Mouse (Mus musculus) telencephalon, adult 2 months (tissue): ENCODE measurements around the gene Rxfp2.

ENCODE experiments used
- DNase-seq: peaks from one replicate; pipeline ENCODE4 v3.0.0-alpha.2; 2011; ENCODE audit warnings: low read depth, low spot score

Gene Rxfp2

GRCm38 (mm10) chr5:150018656-150019055 is at the start of gene Rxfp2:
Gene Rxfp2 (plus strand): TSS chr5:150018675.
- DNase-seq = no peak

GRCm38 (mm10) chr5:149970261-149970660 is 48.2 kb upstream of the Rxfp2 start:
- DNase-seq = no peak

GRCm38 (mm10) chr5:149977027-149977426 is 41.4 kb upstream of the Rxfp2 start:
- no peak for DNase-seq

GRCm38 (mm10) chr5:149983621-149984020 is 34.9 kb upstream of the Rxfp2 start:
- no peak for DNase-seq

- DNase-seq = no peak
These were observed 23.9 kb upstream of the Rxfp2 start for GRCm38 (mm10) chr5:149994578-149994977.

GRCm38 (mm10) chr5:149996614-149997013 is 21.9 kb upstream of the Rxfp2 start:
- no peak for DNase-seq

- DNase-seq = peak; percentile 58
These were observed 21.0 kb upstream of the Rxfp2 start for GRCm38 (mm10) chr5:149997321-149998034.

GRCm38 (mm10) chr5:149998311-149998710 is 20.2 kb upstream of the Rxfp2 start:
- no peak for DNase-seq

GRCm38 (mm10) chr5:150005355-150005754 is 13.1 kb upstream of the Rxfp2 start:
- no peak for DNase-seq

- no peak for DNase-seq
These were observed 1.6 kb upstream of the Rxfp2 start for GRCm38 (mm10) chr5:150016861-150017260.

GRCm38 (mm10) chr5:150017672-150018071 is 803 bp upstream of the Rxfp2 start:
- no peak for DNase-seq

GRCm38 (mm10) chr5:150020851-150021250 is 2.4 kb downstream of the Rxfp2 start:
- DNase-seq = peak; percentile 65

- DNase-seq = no peak
These were observed 3.3 kb downstream of the Rxfp2 start for GRCm38 (mm10) chr5:150021805-150022204.

GRCm38 (mm10) chr5:150022556-150022955 is 4.1 kb downstream of the Rxfp2 start:
- no peak for DNase-seq

GRCm38 (mm10) chr5:150023476-150023875 is 5.0 kb downstream of the Rxfp2 start:
- DNase-seq = no peak

- no peak for DNase-seq
These were observed 5.7 kb downstream of the Rxfp2 start for GRCm38 (mm10) chr5:150024188-150024587.

- DNase-seq = no peak
These were observed 6.4 kb downstream of the Rxfp2 start for GRCm38 (mm10) chr5:150024901-150025300.

- no peak for DNase-seq
These were observed 6.9 kb downstream of the Rxfp2 start for GRCm38 (mm10) chr5:150025326-150025725.

- peak; percentile 78 for DNase-seq
These were observed 8.1 kb downstream of the Rxfp2 start for GRCm38 (mm10) chr5:150026509-150027087.

GRCm38 (mm10) chr5:150031201-150031600 is 12.7 kb downstream of the Rxfp2 start:
- DNase-seq = no peak

- no peak for DNase-seq
These were observed 13.2 kb downstream of the Rxfp2 start for GRCm38 (mm10) chr5:150031634-150032033.

GRCm38 (mm10) chr5:150032075-150032492 is 13.6 kb downstream of the Rxfp2 start:
- DNase-seq = no peak

- no peak for DNase-seq
These were observed 17.8 kb downstream of the Rxfp2 start for GRCm38 (mm10) chr5:150036286-150036685.
